Mouse (Mus musculus): ENCODE data around the gene Lrp5.

Gene Lrp5

DNA sequence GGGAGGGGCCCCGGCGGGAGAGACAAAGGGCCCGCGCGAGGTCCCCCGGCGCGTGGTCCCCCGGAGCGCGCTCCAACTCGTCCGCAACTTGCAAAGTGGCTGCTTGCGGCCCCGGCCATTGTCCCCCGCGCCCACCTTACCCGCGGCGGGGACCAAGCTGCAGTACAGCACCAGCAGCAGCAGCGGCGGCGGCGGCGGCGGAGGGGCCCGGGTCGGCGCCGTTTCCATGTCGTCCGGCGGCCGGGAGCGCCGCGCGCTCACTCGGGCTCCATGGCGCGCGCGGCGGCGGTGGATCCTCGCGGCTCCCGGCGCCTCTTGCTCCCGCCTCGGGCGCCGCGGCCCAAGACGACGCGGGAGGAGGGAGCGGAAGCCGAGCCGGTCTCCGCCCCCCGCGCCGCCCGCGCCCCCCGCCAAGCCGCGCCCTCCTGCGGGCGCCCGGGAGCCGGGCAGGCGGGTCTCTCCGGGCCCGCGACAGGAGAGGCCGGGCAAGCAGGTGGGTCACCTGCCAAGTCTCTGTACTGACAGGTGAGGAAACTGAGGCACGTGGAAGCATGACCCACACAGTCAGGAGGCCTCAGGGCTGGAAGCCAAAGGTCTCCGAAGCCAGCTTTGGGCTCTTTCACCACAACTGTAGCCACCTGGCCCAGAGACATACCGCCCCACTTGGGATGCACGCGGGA, at the start of gene Lrp5:
Lrp5 (minus strand) TSS at position 350 of the 680 bp plus-strand sequence.
- no peak for DNase-seq (ENCODE audit: low spot score in 2 of 2)

DNA sequence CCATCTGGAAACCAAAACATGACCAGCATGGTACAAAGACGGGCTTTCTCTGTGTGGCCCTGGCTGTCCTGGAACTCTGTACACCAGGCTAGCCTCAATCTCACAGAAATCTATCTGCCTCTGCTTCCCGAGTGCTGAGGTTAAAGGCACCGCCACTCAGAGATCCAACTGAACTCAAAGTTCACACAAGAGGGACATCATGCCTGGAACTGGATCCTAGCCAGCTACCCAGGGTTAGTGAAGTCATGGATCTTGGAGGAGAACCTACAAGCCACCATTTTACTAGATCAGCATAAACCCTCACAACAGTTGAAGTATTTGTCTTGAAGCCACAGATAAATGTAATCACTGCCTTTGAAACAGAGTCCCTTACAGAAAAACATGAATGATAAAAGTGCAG, 49.6 kb upstream of the Lrp5 start:
- DNase-seq (ENCODE audit: low spot score in 2 of 2): no peak

DNA sequence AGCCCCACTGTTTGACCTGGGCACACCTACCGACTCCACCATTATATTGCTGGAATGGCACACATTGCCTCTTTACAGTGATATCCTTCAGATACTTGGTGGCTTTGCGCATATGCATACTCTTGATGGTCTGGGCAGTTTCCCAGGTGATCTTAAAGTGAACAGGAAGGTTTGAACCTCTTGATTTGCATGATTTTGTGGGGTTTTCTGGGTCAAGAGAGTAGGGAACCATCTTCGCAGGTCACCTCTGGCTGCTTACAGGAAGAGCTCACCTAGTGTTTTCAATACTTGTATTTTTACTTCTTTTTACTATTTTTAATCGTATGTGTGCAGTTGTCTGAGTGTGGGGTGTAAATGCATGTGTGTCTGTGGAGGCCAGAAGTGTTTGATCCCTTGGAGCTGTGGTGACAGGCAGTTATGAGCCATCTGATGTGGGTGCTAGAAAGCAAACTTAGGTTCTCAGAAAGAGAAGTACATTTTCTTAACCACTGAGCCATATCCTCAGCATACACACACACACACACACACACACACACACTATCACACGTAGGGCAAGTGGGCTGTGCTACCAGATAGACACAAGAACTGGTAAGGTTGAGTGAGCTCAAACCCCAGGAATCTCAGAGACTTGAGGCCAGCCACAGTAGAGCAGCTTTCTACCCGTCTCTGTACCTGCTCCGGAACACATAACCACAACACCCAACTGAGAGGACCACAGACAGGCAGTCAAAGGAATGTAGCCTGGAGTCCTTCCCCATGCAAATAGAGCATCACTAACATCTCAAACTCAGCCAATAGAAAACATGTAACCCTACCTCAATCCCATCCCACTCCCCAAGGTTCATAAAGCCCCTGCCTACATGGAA, 44.6 kb upstream of the Lrp5 start:
- no peak for DNase-seq (ENCODE audit: low spot score in 2 of 2)

DNA sequence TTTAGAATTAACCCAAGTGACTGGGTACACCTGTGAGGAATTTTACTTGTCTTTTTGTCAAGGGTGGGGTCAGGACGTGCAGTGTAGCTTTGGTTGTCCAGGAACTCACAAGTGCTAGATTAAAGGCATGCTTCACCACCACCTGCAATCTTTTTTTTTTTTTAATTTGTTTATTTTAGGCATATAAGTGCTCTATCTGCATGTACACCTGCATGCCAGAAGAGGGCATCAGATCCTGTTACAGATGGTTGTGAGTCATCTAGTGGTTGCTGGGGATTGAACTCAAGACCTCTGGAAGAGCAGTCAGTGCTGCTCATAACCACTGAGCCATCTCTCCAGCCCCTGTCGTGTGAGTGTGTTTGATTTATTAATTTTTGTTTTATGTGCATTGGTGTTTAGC, 42.5 kb upstream of the Lrp5 start:
- no peak for DNase-seq (ENCODE audit: low spot score in 2 of 2)

DNA sequence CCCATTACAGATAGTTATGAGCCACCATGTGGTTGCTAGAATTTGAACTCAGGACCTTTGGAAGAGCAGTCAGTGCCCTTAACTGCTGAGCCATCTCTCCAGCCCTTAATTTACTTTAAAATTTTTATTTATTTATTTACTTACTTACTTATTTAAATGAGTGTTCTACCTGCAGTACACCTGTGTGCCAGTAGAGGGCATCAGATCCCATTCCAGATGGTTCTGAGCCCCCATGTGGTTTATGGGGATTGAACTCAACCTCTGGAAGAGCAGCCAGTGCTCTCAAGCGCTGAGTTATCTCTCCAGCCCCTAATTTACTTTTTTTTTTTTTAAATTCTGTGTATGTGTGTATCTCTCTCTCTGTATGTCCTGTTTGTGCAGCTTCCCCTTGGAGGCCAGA, 38.4 kb upstream of the Lrp5 start:
- peak in 1 of 2 experiments; percentile 47 for DNase-seq (ENCODE audit: low spot score in 2 of 2)

DNA sequence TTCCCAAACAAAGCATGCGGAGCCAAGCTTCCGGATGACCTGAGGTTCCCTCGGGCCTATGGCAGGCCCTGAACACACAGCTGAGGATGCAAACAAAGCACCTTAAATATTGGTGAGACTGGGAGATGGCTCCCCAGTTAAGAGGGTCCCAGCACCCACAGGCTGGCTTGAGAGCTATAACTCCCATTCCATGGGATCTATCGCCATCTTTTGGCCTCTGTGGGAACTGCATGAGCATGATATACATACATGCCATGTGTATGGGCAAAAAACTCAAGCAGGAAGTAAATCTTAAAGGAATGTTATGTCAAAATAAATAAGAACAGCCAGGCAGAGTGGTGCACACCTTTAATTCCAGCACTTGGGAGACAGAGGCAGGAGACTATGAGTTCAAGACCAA, 37.5 kb upstream of the Lrp5 start:
- DNase-seq (ENCODE audit: low spot score in 2 of 2): no peak

DNA sequence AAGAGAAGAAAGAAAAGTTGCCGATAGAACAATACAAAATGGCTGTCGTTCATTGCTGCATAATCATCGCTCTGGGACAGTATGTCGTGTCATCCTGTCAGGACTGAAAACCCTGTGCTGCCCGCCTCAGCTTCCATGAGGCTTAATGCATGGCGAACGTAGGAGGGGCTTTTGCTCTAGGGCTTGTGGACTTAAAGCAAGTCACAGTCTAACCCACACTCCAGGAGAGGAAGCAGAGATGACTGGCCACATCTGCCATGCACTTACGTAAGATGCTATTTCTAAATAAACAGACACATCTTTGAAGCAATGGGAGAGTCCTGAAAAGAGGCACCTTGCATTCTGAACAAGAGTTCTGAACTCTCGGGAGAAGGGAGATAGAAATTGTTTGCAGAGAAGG, 36.8 kb upstream of the Lrp5 start:
- DNase-seq (ENCODE audit: low spot score in 2 of 2): no peak

DNA sequence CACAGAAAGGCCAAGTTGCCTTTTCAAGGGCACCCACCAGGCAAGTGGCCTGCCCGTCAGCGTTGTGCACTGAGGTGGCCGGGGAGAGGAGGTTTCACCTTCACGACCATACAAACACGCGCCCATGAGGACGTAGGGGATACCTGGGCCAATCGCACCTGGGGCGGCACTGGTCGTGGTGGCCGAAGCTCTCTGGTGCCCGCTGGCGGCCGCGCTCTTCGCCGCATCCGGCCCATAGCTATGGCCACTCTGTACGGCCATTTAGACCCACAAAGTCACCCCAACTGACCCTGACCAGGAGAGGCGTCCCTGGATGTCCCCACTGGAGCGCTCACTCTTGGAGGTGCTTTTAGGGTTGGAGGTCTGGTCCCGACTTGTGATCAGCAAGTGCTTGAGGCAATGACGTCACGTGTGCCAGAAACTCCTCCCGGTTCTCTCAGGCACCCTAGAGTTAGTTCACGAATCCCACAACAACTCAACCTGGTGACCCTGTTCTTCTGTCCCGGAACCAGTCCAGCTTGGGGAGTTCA, 33.1 kb upstream of the Lrp5 start:
- peak; percentile 50 to 52 for DNase-seq (ENCODE audit: low spot score in 2 of 2)

DNA sequence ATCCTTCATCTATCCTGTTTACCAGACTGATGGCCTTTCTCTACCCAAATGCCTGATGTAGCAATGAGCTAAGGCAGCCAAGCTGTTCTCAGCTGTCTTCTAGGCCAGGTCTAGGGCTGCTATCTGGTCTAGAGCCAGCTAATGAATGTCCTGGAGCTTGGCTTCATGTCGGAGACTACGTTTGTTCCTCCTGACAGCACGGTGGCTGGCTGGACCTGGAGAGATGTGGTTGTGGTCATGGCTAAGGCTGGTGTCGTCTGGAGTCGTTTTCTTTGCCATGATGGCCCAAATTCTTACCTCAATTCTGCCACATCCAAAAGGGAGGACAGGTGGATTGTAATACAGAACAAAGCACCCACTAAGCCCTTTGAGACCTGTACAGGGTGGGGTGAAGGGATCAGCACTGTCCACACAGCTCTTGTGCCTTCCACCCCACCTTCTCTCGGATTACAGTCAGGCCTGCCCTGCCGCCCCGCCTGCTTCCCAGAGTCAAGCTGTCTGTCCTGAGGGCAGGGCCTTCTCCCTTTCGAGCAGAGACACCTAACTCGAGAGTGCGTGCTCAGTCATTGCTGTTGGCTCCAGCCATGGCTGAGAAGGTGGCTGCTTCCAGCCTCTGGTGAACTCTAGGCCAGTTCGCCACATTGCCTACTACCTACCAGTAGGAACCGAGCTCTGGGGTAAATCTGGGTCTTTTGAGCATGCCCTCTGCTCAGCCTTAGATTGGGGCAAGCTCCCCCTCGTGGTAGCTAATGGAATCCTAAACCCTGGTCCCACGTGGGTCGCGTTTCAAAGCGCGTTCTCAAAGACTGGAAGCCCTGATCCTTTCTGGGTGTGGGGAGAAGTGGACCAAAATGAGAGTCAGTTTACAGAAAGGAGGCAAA, 32.4 kb upstream of the Lrp5 start:
- DNase-seq (ENCODE audit: low spot score in 2 of 2): peak; percentile 64 to 70

DNA sequence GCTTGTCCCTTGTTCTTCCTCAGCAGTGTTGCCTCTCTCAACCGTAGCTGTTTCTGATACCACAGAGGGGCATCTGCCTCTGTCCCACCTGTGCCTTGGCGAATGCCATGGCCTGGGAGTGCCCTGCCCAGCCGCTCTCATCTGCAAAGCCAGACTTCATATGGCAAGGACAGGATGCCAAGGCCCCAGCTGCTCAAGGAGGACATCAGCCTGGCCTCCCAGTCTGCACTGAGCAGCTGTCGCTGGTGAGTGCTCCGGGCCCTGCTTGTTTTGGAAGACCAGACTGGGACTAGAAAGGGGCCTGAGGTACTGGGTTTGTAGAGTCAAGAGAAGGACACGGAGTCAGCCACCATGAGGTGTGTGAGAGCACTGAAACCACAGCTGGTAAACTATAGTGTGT, 28.0 kb upstream of the Lrp5 start:
- no peak for DNase-seq (ENCODE audit: low spot score in 2 of 2)

DNA sequence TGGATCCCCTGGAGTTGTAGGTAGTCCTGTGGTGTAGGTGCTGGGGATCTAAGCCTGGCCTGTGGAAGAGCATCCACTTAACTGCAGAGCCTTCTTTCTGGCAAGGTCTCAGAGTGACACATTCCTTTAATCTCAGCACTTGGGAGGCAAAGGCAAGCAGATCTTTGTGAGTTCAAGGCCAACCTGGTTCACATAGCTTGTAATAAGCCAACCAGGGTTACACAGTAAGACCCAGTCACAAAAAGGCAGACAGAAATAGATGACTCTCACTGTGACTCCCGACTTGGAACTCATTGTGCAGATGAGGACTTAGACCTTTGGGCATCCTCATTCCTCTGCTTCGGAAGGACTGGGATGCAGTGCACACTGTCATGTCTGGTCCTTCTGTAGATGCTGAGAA, 24.1 kb upstream of the Lrp5 start:
- no peak for DNase-seq (ENCODE audit: low spot score in 2 of 2)

DNA sequence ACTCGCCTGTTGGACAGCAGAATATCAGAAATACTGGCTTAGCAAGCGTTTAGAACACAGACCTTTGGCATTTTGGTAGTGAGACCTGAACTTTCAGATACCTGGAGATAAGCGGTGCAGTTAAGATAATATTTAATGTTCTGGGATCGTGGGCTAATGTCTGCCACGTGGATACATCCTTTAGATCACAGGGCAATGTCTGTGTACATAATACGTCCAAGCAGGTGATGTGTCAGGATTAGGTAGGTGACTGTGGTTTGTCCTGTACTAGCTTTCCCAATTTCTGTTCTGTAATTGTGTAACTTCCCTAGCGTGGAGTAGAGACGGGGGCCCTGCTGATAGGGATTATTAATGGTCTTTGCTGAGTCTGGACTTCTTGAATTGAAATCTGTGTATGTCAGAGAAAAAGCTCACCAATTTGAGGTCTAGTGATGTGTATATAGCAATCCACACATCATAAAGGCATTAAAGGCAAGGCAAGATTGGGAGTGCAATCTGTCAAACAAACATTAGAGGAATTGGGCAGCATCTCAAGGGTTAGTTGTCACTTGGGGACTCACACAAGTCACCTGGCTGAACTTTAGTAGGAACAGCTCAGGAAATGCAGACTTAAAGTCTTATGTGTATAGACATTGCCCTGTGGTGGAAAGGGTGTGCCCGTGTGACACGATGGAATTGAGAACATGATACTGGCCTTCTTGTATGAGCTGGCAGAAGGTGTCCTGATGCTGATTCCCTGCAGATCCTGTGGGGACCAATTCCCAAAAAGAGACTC, 22.8 kb upstream of the Lrp5 start:
- no peak for DNase-seq (ENCODE audit: low spot score in 2 of 2)

DNA sequence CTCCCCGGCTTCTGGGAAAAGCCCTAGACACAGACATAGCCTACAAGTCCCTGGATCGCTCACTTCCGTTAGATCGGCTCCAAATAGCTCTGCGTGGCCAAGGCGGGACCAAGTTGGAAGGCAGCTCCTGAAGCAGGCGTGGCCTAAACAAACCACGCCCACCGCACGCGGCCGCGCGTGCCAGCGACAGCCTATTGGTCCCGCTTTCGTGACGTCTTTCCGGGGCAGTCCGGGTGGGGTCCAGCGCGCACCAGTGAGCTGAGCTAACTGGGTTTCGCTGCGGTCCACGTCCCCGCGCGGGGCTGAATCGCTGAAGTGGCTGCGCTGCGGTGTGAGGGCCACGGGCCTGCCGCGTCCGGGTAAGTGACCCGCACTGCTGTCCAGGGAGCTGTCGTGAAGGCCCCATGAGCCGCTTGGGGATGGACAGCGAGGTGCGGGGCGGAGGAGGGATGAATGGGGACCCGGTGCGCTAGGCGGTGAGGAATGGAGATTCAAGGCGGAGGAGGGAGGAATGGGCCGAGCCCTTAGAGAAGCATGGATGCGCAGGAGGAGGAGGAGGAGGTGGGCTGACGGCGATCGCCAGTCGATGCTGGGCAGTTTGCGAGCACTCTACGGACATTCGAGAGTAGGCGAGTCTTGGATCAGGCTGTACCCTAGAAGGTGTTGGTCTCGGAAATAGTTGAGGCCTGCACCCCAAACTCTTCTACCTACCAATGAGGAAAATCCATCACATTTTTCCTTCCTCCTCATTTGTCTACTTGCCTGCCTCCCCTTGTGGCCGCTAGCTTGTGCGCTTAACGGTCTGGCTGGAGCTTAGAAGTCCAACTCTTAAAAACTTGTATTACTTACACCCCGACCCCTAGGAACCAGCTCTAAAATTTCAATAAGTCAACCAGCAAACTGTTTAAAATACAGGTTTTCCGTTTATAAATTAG, 22.0 kb upstream of the Lrp5 start, which contains the start of gene 1810055G02Rik:
1810055G02Rik (plus strand) TSS at position 216 of the 935 bp plus-strand sequence.
- peak; percentile 97 to 99 for DNase-seq (ENCODE audit: low spot score in 2 of 2)

DNA sequence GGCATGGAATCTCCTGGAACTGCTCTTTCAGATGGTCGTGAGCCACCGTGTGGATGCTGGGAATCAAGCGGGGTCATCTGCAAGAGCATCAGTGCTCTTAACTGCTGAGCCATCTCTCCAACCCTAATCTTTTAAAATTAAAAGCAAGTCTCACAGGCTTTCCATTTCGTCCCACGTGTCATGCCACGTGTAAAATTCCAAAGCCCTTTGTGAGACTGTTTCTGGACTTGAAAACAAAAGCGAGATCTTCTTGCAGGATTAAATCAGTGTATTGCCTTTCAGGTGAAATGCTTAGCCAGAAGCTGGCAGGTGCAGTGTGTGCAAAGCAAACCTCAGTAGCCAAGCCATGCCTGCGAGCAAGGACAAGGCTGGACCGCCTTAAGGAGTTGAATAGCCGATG, 21.2 kb upstream of the Lrp5 start:
- DNase-seq (ENCODE audit: low spot score in 2 of 2): no peak

DNA sequence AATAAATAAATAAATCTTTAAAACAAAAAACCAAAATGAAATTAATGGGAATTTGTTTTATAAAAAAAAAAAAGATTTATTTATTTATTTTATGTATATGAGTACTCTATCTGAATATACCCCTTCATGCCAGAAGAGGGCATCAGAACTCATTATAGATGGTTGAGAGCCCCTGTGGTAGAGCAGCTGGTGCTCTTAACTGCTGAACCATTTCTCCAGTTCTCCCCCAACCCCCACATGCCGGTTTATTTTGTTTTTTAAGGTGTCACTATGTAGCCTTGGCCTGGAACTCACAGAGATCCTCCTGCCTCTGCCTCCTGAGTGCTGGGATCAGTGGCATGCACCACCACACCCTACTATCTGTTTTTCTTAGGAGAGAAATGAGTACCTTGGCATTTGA, 19.9 kb upstream of the Lrp5 start:
- DNase-seq (ENCODE audit: low spot score in 2 of 2): no peak

DNA sequence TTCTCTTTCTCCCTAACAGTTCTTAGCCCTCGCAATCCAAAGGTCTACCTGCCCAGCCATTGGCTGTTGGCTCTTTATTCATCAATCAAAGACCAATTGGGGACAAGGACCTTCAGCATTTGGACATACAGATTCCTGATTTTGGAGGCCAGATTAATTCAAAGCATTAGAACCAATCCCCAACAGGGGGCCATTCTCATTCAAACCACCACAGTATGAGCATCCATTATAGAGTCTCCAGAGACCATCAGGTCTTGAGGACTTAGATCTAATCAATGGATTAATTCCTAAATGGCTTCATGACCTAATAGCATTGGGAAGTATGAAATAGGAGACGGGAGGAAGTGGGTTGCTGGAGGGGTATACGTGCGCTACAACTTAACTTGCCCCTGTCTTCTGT, 16.1 kb upstream of the Lrp5 start:
- DNase-seq (ENCODE audit: low spot score in 2 of 2): no peak

DNA sequence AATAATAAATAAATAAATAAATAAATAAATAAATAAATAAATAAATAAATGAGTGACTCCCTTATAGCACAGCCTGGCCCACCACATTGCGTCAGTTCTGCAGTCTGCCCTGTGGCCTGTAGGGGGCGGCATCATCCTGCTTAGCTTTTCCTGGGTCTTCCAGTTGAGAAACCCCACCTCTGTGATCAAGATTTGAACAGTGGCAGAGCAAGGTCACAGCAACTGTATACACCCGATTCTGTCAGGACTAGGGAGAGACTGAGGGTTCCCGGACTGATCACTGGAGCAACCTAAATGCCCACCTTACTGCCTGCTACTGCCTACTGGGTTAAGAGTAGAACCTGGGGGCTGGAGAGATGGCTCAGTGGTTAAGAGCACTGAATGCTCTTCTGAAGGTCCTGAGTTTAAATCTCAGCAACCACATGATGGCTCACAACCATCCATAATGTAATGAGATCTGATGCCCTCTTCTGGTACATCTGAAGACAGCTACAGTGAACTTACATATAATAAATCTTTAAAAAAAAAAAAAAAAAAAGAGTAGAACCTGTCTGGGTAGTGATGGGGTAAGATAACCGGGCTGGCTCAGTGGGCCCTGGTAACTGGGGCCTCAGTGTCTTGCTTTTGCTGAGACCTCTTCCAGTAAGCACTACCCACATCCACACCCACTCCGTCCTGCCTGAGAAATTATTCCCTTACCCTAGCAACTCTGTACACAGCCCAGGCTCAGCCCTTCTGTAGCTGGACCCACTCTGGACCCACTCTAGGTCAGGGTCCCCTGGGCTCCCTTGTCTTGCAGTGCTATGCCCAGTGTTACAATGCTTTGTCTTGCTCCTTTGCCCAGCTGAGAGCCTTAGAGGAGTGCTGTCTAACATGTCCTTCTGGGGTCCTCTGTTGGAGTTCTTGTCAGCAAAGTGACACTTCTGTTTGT, 13.4 kb upstream of the Lrp5 start:
- DNase-seq (ENCODE audit: low spot score in 2 of 2): peak; percentile 58 to 74

DNA sequence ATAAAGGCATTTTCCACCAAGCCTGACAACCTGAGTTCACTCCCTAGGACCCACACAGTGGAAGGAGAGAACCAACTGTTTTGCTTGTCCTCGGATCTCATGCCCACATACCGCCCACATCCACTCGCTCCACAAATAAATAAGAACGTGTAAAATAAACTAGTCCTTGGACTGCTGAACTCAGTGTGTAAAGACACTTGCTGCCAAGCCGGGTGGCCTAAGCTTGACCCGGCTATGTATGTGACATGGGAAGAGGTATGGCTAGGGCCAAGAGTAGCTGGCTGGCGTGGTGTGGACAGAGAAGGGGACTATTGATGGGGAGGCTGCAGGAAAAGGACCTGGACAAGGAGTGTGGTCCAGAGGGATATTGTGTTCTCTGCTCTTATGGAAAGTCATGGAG, 11.7 kb upstream of the Lrp5 start:
- no peak for DNase-seq (ENCODE audit: low spot score in 2 of 2)

DNA sequence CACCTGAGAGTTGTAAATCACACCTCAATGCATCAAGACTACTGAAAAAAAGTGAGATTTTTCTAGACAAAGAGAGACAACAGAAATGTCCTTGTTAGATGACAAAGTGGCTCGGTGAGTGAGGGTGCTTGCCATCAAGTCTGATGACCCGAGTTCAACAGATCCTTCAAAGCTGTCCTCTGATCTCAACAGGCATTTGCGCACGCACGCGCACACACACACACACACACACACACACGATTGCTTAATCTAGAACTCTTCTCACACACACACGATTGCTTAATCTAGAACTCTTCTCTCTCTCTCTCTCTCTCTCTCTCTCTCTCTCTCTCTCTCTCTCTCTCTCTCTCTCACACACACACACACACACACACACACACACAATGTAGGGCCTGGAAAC, 9.6 kb upstream of the Lrp5 start:
- no peak for DNase-seq (ENCODE audit: low spot score in 2 of 2)

Measured in frontal cortex, postnatal 14 days (tissue).